Mouse (Mus musculus) fibroblast of lung, adult 2 months (primary cell): ENCODE data around the gene Kpna6.
A peak's percentile ranks its signal among the peaks of the same experiment; 100 is the strongest.

ENCODE experiments used
- DNase-seq: peaks from one replicate; pipeline ENCODE4 v3.0.0-alpha.2; 2011; ENCODE audit warnings: low read depth

Kpna6 gene

GRCm38 (mm10) chr4:129618031-129618430, 54.5 kb downstream of the Kpna6 start:
- no peak for DNase-seq

- DNase-seq, result no peak
These were observed 55.4 kb downstream of the Kpna6 start for GRCm38 (mm10) chr4:129617121-129617641.

GRCm38 (mm10) chr4:129616631-129617030, 55.9 kb downstream of the Kpna6 start:
- DNase-seq, result no peak

- no peak for DNase-seq
These were observed 56.7 kb downstream of the Kpna6 start for GRCm38 (mm10) chr4:129615801-129616290.

- DNase-seq, result no peak
These were observed 58.5 kb downstream of the Kpna6 start, which contains the start of gene Dcdc2b for GRCm38 (mm10) chr4:129614093-129614492. Dcdc2b (minus strand) TSS chr4:129614257.

GRCm38 (mm10) chr4:129610472-129610871, 62.1 kb downstream of the Kpna6 start:
- no peak for DNase-seq

- DNase-seq, result no peak
These were observed 62.5 kb downstream of the Kpna6 start for GRCm38 (mm10) chr4:129610026-129610425.

- DNase-seq, result no peak
These were observed 63.4 kb downstream of the Kpna6 start for GRCm38 (mm10) chr4:129609139-129609631.

- peak; percentile 49 for DNase-seq
These were observed 64.0 kb downstream of the Kpna6 start for GRCm38 (mm10) chr4:129608426-129609025.

GRCm38 (mm10) chr4:129600233-129601158, 72.1 kb downstream of the Kpna6 start, which contains the start of the genes Eif3i and Tmem234:
Eif3i (minus strand) TSS chr4:129600648.
Tmem234 (plus strand) TSS chr4:129600668.
- DNase-seq, result peak; percentile 40
